Mouse (Mus musculus): ENCODE data around the gene Nectin3.

The Nectin3 gene

DNA sequence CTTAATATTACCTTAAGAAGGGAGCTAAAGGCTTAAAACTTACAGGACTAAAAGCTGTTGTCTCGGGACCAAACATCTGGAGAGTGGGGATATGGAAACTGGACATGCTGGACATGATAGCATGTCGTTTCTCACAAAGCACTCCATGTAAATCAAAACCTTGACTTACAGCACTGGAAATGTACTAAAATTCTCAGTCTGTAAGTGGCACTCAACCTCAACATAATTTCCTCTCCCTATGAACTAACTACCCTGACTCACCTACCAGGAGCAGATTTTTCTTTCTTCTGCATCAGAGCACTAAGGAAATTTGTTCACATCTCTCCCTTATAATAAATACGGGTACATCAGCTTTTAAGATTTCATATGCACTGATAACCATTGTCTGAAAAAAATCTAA, 3.1 kb downstream of the Nectin3 start:
- Histone ChIP-seq H3K36me3 (ENCODE audit: control insufficient read depth, insufficient read depth, low read length, poor library complexity, severe bottlenecking) (no peaks in the 10 kb centered on the region), H3K27me3 (ENCODE audit: control insufficient read depth, insufficient read depth, low read length, poor library complexity, severe bottlenecking) (no peaks in the 10 kb centered on the region)
- no peak for DNase-seq (ENCODE audit: low read depth, low spot score)

DNA sequence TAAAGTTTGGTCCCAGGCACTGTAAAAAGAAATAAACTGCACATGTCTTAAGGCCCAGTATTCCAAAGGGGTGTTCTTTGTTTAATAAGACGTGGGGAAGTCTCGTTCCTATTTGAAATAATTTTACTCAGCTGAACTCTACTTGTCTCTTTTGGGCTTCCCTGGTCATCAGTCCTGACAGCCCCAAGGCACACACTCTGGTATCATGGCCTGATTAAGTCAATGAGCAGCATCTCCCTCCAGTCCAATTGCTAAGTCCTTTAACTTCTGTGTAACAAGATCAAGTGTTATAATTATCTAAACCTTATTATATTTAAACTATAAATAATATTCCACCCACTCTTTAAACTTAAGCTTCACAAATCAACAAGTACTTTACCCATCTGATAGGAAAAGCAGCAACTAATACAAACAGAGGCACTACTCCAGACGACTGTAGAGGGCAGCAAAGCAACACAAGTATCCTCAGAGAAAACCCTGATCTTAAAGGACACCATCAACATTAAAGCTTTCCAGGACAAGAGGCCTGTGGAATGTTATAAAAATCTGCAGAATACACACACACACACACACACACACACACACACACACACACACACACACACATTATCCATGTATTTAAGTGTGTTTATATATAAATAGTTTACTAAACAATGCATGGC, 10.8 kb downstream of the Nectin3 start:
- Histone ChIP-seq H3K27me3 (ENCODE audit: control insufficient read depth, insufficient read depth, low read length, poor library complexity, severe bottlenecking) (no peaks in the 10 kb centered on the region), H3K36me3 (ENCODE audit: control insufficient read depth, insufficient read depth, low read length, poor library complexity, severe bottlenecking) (no peaks in the 10 kb centered on the region)
- no peak for DNase-seq (ENCODE audit: low read depth, low spot score)

- H3K27me3 ChIP-seq (ENCODE audit: control insufficient read depth, insufficient read depth, low read length, poor library complexity, severe bottlenecking): no peaks in the 10 kb centered on the region
- H3K36me3 ChIP-seq (ENCODE audit: control insufficient read depth, insufficient read depth, low read length, poor library complexity, severe bottlenecking): no peaks in the 10 kb centered on the region
- DNase-seq (ENCODE audit: low read depth, low spot score): no peak
Observed at GRCm38 (mm10) chr16:46477336-46477735, 21.0 kb downstream of the Nectin3 start.

- H3K27me3 ChIP-seq (ENCODE audit: control insufficient read depth, insufficient read depth, low read length, poor library complexity, severe bottlenecking): no peaks in the 10 kb centered on the region
- DNase-seq (ENCODE audit: low read depth, low spot score): no peak
- no peaks in the 10 kb centered on the region for H3K36me3 ChIP-seq (ENCODE audit: control insufficient read depth, insufficient read depth, low read length, poor library complexity, severe bottlenecking)
Observed at GRCm38 (mm10) chr16:46451421-46451820, 46.9 kb downstream of the Nectin3 start.

DNA sequence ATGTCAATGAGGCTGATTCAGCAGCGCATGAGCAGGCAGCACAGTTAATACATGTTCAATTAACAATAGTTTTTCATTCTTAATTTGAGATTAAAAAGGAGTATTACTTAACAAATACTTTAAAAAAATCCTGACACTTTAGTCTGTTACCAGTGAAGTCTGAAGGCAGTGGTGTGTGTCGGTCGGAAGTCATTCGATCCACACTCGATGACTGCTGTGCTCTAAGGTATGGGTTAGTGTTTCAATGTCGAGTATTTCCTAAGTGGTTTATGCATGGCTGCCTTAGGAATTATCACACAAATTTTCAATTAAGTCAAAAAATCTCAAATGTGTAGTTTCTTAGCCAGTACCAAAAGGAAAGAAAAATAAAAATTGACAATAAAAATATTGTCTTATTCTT, 49.3 kb downstream of the Nectin3 start:
- no peaks in the 10 kb centered on the region for H3K27me3 ChIP-seq (ENCODE audit: control insufficient read depth, insufficient read depth, low read length, poor library complexity, severe bottlenecking)
- no peaks in the 10 kb centered on the region for H3K36me3 ChIP-seq (ENCODE audit: control insufficient read depth, insufficient read depth, low read length, poor library complexity, severe bottlenecking)
- DNase-seq (ENCODE audit: low read depth, low spot score): no peak

GRCm38 (mm10) chr16:46431317-46431716, 67.0 kb downstream of the Nectin3 start:
- DNase-seq (ENCODE audit: low read depth, low spot score): no peak
- no peaks in the 10 kb centered on the region for H3K36me3 ChIP-seq (ENCODE audit: control insufficient read depth, insufficient read depth, low read length, poor library complexity, severe bottlenecking)
- no peaks in the 10 kb centered on the region for H3K27me3 ChIP-seq (ENCODE audit: control insufficient read depth, insufficient read depth, low read length, poor library complexity, severe bottlenecking)

DNA sequence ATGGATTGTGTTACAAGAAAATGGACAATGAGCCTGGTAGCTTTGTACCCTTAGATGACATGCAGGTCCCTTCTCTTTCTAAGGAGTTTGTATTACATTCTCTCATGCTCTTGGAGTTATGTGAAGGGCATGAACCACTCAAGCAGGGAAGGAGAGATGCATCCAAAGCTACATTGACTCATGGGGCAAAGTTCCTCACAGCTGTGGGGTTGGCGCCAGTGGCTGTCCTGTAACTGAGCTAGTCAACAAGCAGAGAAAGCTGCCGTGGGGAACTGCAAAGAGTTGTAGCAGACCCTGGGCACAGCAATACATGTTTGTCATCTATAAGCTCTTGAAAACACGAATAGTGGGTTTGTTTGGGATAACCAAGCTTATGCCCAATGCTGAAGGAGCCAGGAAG, 82.1 kb downstream of the Nectin3 start:
- no peaks in the 10 kb centered on the region for H3K27me3 ChIP-seq (ENCODE audit: control insufficient read depth, insufficient read depth, low read length, poor library complexity, severe bottlenecking)
- H3K36me3 ChIP-seq (ENCODE audit: control insufficient read depth, insufficient read depth, low read length, poor library complexity, severe bottlenecking): no peaks in the 10 kb centered on the region
- DNase-seq (ENCODE audit: low read depth, low spot score): no peak

DNA sequence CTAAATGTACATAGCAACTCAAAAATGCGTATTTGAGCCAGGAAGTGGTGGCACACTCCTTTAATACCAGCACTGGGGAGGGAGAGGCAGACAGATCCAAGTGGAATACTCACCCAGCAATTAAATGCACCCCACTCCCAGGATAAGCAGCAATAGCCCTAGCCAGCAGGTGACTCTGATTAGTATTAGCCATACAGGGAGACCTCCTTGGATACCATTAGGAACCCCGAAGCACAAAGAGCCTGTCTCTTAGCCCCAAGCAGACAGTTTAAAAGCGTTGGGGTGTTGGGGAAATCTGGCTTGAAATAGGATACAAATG, 87.6 kb downstream of the Nectin3 start:
- DNase-seq (ENCODE audit: low read depth, low spot score): no peak
- H3K27me3 ChIP-seq (ENCODE audit: control insufficient read depth, insufficient read depth, low read length, poor library complexity, severe bottlenecking): no peaks in the 10 kb centered on the region
- no peaks in the 10 kb centered on the region for H3K36me3 ChIP-seq (ENCODE audit: control insufficient read depth, insufficient read depth, low read length, poor library complexity, severe bottlenecking)

DNA sequence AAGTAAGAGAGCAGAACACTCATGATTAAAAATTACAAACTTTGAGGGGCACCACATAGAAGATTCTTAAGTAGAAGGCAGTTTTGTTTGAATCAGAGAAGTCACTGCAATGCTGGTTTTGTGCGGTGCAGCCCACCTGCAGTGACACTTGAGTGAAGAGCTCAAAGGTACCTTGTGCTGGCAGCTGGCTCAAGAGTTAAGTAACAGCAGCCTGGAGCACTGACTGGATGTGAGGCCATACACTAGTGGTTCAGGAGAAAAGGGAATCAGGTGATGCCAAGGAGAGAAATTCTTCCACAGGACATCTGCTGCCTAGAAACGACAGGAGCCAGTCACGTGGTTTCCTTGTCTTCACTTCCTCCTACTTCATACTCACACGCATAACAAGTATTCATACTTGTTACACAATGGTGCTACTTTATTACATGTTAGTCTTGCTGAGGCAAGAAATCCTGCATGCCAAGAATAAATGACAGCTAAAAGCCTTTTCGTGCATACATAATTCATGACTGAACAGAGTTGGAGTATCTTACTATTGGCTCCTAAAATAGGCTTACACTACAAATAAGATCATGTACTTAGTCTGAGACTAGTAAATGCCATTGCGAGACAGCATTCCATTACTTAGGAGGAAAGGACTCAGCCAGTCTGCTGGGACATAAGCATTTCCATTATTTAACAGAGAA, 88.1 kb downstream of the Nectin3 start:
- H3K27me3 ChIP-seq (ENCODE audit: control insufficient read depth, insufficient read depth, low read length, poor library complexity, severe bottlenecking): no peaks in the 10 kb centered on the region
- no peaks in the 10 kb centered on the region for H3K36me3 ChIP-seq (ENCODE audit: control insufficient read depth, insufficient read depth, low read length, poor library complexity, severe bottlenecking)
- no peak for DNase-seq (ENCODE audit: low read depth, low spot score)

DNA sequence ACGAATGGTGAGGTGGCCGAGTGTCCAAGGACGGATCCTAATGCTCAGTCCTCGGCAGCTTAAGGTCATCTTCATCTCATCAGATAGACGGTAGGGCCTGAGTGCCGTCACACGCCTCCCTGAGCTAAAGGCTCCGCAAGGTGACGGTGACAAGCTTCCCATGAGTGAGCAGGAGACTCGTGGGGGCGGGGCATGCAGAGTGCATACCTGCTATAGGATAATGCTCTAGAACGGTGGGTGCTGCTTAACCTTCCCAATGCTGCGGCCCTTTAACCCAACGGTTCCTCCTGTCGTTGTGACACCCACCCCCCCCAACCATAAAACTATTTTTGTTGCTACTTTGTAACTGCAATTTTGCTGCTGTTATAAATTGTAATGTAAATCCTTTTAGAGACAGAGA, 90.3 kb downstream of the Nectin3 start:
- Histone ChIP-seq H3K36me3 (ENCODE audit: control insufficient read depth, insufficient read depth, low read length, poor library complexity, severe bottlenecking) (no peaks in the 10 kb centered on the region), H3K27me3 (ENCODE audit: control insufficient read depth, insufficient read depth, low read length, poor library complexity, severe bottlenecking) (no peaks in the 10 kb centered on the region)
- no peak for DNase-seq (ENCODE audit: low read depth, low spot score)

- Histone ChIP-seq H3K36me3 (ENCODE audit: control insufficient read depth, insufficient read depth, low read length, poor library complexity, severe bottlenecking) (no peaks in the 10 kb centered on the region), H3K27me3 (ENCODE audit: control insufficient read depth, insufficient read depth, low read length, poor library complexity, severe bottlenecking) (no peaks in the 10 kb centered on the region)
- DNase-seq (ENCODE audit: low read depth, low spot score): no peak
Observed at GRCm38 (mm10) chr16:46406844-46407639, 91.3 kb downstream of the Nectin3 start.

DNA sequence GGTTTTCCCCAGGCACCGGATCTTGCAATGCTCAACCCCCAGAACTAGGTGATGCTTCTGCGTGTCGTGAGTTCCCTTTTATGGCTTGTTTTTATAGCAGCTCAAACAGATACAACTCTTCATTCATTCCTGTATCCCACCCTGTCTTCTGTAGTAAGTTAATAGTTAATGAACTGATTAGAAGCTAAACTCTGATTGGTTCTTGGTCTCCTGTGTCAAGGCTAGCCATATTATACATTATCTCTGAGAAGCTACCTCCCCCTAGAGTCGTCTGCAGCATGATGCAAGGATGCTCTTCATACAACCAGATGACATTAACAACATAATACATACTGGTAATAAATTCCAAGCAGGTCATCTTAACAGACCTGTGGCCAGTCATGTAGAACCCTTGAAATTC, 100.4 kb downstream of the Nectin3 start:
- Histone ChIP-seq H3K27me3 (ENCODE audit: control insufficient read depth, insufficient read depth, low read length, poor library complexity, severe bottlenecking) (no peaks in the 10 kb centered on the region), H3K36me3 (ENCODE audit: control insufficient read depth, insufficient read depth, low read length, poor library complexity, severe bottlenecking) (no peaks in the 10 kb centered on the region)
- DNase-seq (ENCODE audit: low read depth, low spot score): no peak

GRCm38 (mm10) chr16:46389415-46390033, 108.8 kb downstream of the Nectin3 start:
- no peaks in the 10 kb centered on the region for H3K27me3 ChIP-seq (ENCODE audit: control insufficient read depth, insufficient read depth, low read length, poor library complexity, severe bottlenecking)
- no peaks in the 10 kb centered on the region for H3K36me3 ChIP-seq (ENCODE audit: control insufficient read depth, insufficient read depth, low read length, poor library complexity, severe bottlenecking)
- no peak for DNase-seq (ENCODE audit: low read depth, low spot score)

DNA sequence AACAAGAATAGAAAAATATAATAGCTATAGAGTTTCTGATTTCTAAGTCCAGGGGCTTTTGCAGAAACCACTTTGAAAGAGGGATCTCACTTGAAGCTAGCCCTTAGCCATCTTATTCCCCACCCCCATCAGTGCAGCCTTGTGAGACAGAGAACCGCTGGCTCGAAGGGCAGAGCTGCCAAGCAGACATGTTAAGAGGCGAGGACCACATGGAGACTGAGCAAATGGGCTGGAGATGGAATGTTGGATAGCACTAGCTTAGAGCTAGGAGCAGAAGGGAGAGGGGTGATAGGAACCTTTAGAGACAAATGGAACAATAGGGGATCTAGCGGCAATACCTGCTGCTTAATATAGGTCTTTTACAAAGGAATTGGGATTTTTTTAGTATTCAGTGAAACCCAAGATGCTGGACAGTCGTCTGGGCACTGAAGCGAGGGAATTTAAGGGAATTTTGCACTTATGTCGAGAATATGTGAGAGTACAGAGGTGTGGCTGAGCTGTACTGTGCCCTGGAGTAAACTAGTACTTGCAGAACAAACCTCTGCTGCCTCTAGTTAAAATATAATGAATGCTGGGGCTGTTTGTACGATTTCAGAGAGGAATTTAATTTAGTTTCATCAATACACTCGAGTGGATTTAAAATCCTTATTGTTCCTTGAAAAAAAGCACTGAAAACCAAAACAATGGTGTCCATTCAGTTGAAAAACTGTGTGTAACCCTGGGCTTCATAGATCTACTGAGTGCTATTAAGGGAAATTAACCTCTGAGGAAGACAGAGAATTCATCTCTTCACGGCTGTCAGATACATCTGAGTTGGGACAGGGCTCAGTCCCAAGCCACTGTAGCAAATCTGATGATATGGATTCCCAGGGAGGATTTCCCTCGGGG, 109.6 kb downstream of the Nectin3 start:
- DNase-seq (ENCODE audit: low read depth, low spot score): no peak
- H3K36me3 ChIP-seq (ENCODE audit: control insufficient read depth, insufficient read depth, low read length, poor library complexity, severe bottlenecking): no peaks in the 10 kb centered on the region
- no peaks in the 10 kb centered on the region for H3K27me3 ChIP-seq (ENCODE audit: control insufficient read depth, insufficient read depth, low read length, poor library complexity, severe bottlenecking)

All from splenic B cell, adult 2 months (primary cell).